Mouse (Mus musculus) cerebellum, postnatal 14 days (tissue): ENCODE data around the gene Me3.
"Not testable (repeated sequence)": the region's sequence is repeated elsewhere in the genome, so short reads cannot be mapped to it uniquely, and the experiment has no call there.

Source experiments
- DNase-seq, 2 experiments: peaks; one replicate each; pipeline ENCODE4 v3.0.0; 2021; ENCODE audit warnings: mixed read lengths in 2 of 2

Me3 gene

GRCm38 (mm10) chr7:89731115-89731514 lies 98.9 kb downstream of the Me3 start:
- DNase-seq: not testable (repeated sequence)

- DNase-seq: peak; percentile 28 to 30
These were observed 116.2 kb downstream of the Me3 start for GRCm38 (mm10) chr7:89748415-89748814.

GRCm38 (mm10) chr7:89749183-89749582 lies 117.0 kb downstream of the Me3 start:
- no peak for DNase-seq

GRCm38 (mm10) chr7:89766678-89767508 lies 134.7 kb downstream of the Me3 start:
- DNase-seq: no peak

- no peak for DNase-seq
These were observed 137.1 kb downstream of the Me3 start for GRCm38 (mm10) chr7:89769106-89769896.

- peak; percentile 61 to 72 for DNase-seq
These were observed 137.8 kb downstream of the Me3 start for GRCm38 (mm10) chr7:89770021-89770420.

GRCm38 (mm10) chr7:89772906-89773305 lies 140.7 kb downstream of the Me3 start:
- no peak for DNase-seq

- DNase-seq: no peak
These were observed 141.2 kb downstream of the Me3 start for GRCm38 (mm10) chr7:89773352-89773921.

GRCm38 (mm10) chr7:89773926-89774325 lies 141.7 kb downstream of the Me3 start:
- no peak for DNase-seq

- DNase-seq: no peak
These were observed 143.7 kb downstream of the Me3 start for GRCm38 (mm10) chr7:89775848-89776247.

GRCm38 (mm10) chr7:89781391-89781790 lies 149.2 kb downstream of the Me3 start:
- no peak for DNase-seq

GRCm38 (mm10) chr7:89787735-89788134 lies 155.5 kb downstream of the Me3 start:
- DNase-seq: no peak

- DNase-seq: peak in 1 of 2 experiments; percentile 42
These were observed 160.4 kb downstream of the Me3 start for GRCm38 (mm10) chr7:89792576-89792975.

- no peak for DNase-seq
These were observed 163.2 kb downstream of the Me3 start for GRCm38 (mm10) chr7:89795366-89795765.

- DNase-seq: peak; percentile 80 to 87
These were observed 164.2 kb downstream of the Me3 start for GRCm38 (mm10) chr7:89796351-89796801.

GRCm38 (mm10) chr7:89798358-89799020 lies 166.3 kb downstream of the Me3 start:
- no peak for DNase-seq

- DNase-seq: no peak
These were observed 170.3 kb downstream of the Me3 start for GRCm38 (mm10) chr7:89802447-89802846.

- no peak for DNase-seq
These were observed 171.8 kb downstream of the Me3 start for GRCm38 (mm10) chr7:89803966-89804365.

- no peak for DNase-seq
These were observed 177.2 kb downstream of the Me3 start for GRCm38 (mm10) chr7:89809400-89809799.

- DNase-seq: peak; percentile 22 to 24
These were observed 196.4 kb downstream of the Me3 start for GRCm38 (mm10) chr7:89828436-89829065.

GRCm38 (mm10) chr7:89829201-89829600 lies 197.0 kb downstream of the Me3 start:
- DNase-seq: peak; percentile 40 to 45

- no peak for DNase-seq
These were observed 201.3 kb downstream of the Me3 start for GRCm38 (mm10) chr7:89833521-89833920.
